Mouse (Mus musculus) spleen, adult 2 months (tissue): ENCODE results near the gene Epn3.

Experiments used
- CTCF ChIP-seq: fragments of 200-500 bp; IDR thresholded peaks from 2 replicates; pipeline ENCODE4 v1.5.1; 2011; ENCODE audit warnings: mild to moderate bottlenecking, inconsistent platforms; ENCODE audit not compliant: insufficient read depth, insufficient read length, insufficient replicate concordance; ENCODE audit errors: extremely low read depth
- POLR2A ChIP-seq: fragments of 200-500 bp; IDR thresholded peaks from 2 replicates; pipeline ENCODE4 v1.6.1; 2011; ENCODE audit warnings: low read depth, low read length, inconsistent platforms

DNA sequence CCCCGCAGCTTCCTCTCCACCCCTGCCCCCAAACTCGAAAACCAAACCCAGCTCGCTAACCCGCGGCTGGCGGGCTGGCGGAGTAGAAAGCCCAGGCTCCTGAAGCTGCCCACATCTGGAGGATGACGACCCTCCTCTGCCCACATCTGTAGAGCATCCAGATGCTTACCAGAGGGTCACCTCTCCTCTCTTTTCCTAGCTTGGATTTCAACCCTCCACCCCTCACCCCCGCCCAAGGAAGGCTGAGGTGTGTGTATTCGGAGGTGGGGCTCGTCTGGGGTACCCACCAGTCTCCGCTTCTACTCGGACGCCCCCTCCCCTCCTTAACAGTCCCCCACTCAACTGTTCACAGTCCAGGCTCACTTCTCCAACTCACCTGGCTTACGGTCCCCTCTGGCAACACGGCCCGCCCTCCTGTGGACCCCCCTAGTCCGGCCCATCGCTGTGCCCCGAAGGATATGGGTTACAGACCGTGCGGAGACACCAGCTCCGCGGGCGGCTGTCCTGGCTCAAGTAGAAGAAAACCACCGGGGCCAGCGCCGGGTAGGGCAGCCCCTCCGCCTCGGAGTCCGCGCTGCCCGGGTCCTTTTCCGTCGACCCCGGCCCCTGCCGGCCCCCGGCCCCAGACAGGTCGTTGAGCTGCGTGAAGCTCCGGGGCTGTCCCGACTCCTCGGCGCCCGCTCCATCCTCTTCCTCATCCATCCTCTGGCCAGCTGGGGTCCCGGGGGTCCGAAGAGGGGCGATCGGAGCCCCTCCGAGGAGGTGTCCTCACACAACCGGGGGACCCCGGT is 26.7 kb downstream of the Epn3 start:
- TF ChIP-seq POLR2A: no peak
- TF ChIP-seq CTCF: no peak
